Mouse (Mus musculus): ENCODE measurements around the gene Eogt. TPM values are rescaled to one million over a fixed set of nuclear protein-coding genes. Genes with fewer than 3 reads are reported as not detected.
A peak's percentile ranks its signal among the peaks of the same experiment; 100 is the strongest.

Gene Eogt
- polyA plus RNA-seq (2012; rRNA removed): 3.4 and 4.5 TPM in 2 replicates

DNA sequence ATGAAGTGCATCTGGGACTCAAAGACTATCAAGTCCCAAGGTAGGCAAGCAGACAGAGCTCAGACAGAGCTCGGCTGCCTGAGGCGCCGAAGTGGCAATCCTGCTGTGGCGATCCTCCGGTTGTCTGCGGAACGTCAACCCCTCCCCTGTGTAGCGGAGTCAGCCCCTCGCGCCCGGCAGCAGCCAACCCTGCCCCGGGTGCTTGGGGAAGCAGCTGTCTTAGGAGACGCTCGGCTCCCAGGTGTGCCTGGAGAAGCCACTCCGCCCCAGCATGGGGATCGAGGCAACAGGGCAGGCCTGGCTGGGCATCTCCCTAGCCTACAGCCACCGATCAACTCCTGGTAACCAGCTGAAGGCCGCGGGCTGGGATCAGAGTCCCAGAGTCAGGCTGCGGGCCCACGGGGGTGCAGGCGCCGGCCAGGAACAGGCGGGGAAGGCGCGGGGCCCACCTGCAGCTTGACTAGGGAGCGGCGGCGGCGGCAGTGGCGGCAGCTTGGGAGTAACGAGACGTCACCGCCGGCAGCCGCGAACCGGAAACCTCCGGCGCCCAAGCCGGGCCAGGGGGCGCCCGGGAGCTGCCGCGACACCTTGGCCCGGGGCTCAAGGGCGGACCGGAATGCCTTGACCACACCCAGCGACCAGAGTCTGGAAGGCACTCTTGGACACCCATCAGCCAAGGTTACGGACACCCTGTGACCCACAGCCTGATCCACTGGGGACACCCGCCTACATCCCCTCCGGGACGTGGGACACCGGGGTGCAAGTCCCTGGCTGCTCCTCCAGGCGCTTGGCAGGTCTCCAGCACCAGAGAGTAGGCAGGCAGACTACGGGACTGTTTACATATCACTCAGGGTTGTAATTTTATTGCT is at the start of gene Eogt:
Eogt (minus strand) TSS at position 800 of the 869 bp plus-strand sequence.
- TF ChIP-seq POLR2A (IDR thresholded peaks at IDR 0.05; ENCODE audit: control insufficient read depth, low read depth, low read length): no peak
- Histone ChIP-seq H3K4me3 (ENCODE audit: control insufficient read depth, low read depth, low read length) (peak within 1 kb of the TSS; percentile 78), H3K36me3 (ENCODE audit: control insufficient read depth, insufficient read depth, low read length) (no peaks in the 10 kb centered on the region), H3K27me3 (ENCODE audit: control insufficient read depth, insufficient read depth, low read length) (no peaks in the 10 kb centered on the region), H3K4me1 (ENCODE audit: control insufficient read depth, insufficient read depth, low read length) (peaks cover 2% of the 10 kb centered on the region; the same call in 1 of the 2 replicates), H3K27ac (ENCODE audit: control insufficient read depth, insufficient read depth, low read depth, low read length) (peak within 1 kb of the TSS; percentile 11; the same call in 1 of the 2 replicates)

DNA sequence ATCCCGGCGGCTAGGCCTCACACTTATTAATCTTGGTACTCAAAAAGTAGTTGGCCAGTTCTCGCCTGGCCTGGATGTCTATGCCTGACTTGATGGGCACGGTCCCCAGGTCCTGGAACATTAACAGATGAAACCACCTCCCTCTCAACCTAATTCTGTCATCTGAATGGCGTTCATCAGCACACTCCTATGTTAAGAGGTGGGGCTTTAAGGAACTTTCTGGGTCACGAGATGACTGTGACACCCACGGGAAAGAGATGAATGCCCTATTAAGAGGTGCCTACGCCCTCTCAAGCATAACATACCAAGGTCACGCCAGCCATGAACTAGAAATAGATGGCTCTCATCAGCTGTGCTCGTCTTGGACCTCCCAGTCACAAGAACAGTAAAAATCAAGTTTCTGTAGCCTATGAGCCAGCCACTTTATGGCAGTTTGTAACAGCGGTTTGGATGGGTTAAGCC is 30.4 kb upstream of the Eogt start:
- Histone ChIP-seq H3K4me1 (ENCODE audit: control insufficient read depth, insufficient read depth, low read length) (peaks cover 4% of the 10 kb centered on the region; the same call in 1 of the 2 replicates), H3K4me3 (ENCODE audit: control insufficient read depth, low read depth, low read length) (peak overlapping the region; percentile 92), H3K27ac (ENCODE audit: control insufficient read depth, insufficient read depth, low read depth, low read length) (peak overlapping the region; percentile 98), H3K36me3 (ENCODE audit: control insufficient read depth, insufficient read depth, low read length) (peaks cover 3% of the 10 kb centered on the region), H3K27me3 (ENCODE audit: control insufficient read depth, insufficient read depth, low read length) (no peaks in the 10 kb centered on the region)
- no peak for TF ChIP-seq CTCF (IDR thresholded peaks at IDR 0.05; ENCODE audit: control insufficient read depth, insufficient read depth, insufficient replicate concordance, low read depth, low read length)
- no peak for TF ChIP-seq POLR2A (IDR thresholded peaks at IDR 0.05; ENCODE audit: control insufficient read depth, low read depth, low read length)

DNA sequence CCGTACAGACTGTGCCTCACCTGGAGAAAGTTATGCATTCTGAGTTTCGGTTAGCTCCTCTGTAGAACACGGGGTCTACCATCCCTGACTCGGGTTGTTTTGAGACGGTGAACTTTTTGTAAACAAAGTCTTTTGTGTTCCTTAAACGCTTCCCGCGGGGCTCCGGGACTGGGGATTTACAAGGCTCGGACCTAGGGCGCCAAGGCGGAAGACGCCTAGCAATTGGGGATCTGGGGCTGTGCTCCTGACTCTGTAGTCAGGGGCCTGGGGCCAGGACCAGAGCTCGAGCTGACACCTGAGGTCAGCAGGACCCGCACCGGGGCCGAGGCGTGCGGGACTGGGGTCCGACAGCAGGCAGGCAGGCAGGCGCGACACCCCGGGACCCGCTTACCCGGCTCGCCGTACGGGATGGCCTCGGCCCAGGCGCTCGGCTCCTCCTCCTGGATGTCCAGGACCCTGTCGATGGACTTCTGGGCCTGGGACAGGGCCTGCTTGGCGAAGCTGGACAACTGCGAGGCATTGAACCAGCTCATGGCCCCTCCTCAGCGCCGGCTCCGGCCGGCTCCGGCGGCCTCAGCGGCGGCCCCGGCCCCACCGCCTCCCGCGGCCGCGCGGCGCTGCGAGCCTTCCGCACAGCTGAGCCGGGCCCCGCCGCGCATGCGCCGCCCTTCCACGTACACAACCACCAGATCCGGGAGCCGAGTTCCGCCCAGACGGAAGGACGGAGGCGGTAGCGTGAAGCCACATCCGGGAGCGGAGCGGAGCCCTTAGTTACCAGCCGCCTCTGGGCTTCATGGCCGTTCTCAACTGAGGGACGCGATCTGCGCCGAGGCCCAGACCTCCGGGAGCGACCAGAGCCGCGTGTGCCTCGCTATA is 29.7 kb upstream of the Eogt start, which contains the start of gene Tmf1:
Tmf1 (minus strand) TSS at position 632 of the 876 bp plus-strand sequence.
- peak; percentile 98 for TF ChIP-seq POLR2A (IDR thresholded peaks at IDR 0.05; ENCODE audit: control insufficient read depth, low read depth, low read length)
- TF ChIP-seq CTCF (IDR thresholded peaks at IDR 0.05; ENCODE audit: control insufficient read depth, insufficient read depth, insufficient replicate concordance, low read depth, low read length): no peak
- peaks cover 3% of the 10 kb centered on the region for H3K36me3 ChIP-seq (ENCODE audit: control insufficient read depth, insufficient read depth, low read length)
- no peaks in the 10 kb centered on the region for H3K27me3 ChIP-seq (ENCODE audit: control insufficient read depth, insufficient read depth, low read length)
- peak within 1 kb of the TSS; percentile 92 for H3K4me3 ChIP-seq (ENCODE audit: control insufficient read depth, low read depth, low read length)
- peak within 1 kb of the TSS; percentile 98 for H3K27ac ChIP-seq (ENCODE audit: control insufficient read depth, insufficient read depth, low read depth, low read length)
- peaks cover 4% of the 10 kb centered on the region; the same call in 1 of the 2 replicates for H3K4me1 ChIP-seq (ENCODE audit: control insufficient read depth, insufficient read depth, low read length)

DNA sequence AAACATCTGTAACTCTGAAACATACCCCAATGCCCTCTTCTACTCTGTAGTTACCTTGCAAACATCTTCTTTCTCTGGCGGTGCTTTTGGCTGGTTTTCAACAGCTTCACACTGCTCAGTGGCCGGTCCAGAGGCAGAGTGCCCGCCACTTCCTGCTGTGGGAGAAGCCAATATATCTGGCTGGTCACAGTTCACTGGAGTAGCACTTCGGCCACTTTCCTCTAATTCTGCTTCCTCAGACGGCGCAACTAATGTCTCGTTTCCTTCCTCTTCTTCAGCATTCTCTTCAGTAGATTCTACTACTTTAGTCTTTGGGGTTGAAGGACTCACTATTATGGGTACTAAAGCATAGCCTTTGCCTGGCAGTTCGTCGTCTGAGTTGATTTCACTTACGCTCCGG is 26.7 kb upstream of the Eogt start:
- TF ChIP-seq CTCF (IDR thresholded peaks at IDR 0.05; ENCODE audit: control insufficient read depth, insufficient read depth, insufficient replicate concordance, low read depth, low read length) (no peak), POLR2A (IDR thresholded peaks at IDR 0.05; ENCODE audit: control insufficient read depth, low read depth, low read length) (no peak)
- Histone ChIP-seq H3K27me3 (ENCODE audit: control insufficient read depth, insufficient read depth, low read length) (no peaks in the 10 kb centered on the region), H3K4me3 (ENCODE audit: control insufficient read depth, low read depth, low read length) (peak overlapping the region; percentile 39), H3K4me1 (ENCODE audit: control insufficient read depth, insufficient read depth, low read length) (peaks cover 4% of the 10 kb centered on the region; the same call in 1 of the 2 replicates), H3K36me3 (ENCODE audit: control insufficient read depth, insufficient read depth, low read length) (peaks cover 7% of the 10 kb centered on the region), H3K27ac (ENCODE audit: control insufficient read depth, insufficient read depth, low read depth, low read length) (no peak overlapping the region)

DNA sequence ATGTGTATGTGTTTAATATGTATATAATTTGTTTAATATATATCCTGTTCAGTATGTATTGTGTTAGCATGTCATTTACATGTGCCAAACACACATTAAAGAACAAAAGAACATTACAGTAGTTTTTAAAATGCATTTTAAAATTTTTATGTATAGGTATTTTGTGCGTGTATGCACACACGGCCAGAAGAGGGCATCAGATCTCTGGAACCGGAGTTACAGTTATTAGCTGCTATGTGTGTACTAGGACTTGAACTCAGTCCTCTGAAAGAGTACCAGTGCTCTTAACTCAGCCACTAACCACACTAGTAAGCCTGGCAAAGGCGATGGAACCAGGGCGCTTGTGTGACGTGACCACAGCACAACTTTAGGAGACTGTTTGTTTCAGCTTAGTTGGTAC is 1.2 kb upstream of the Eogt start:
- H3K4me1 ChIP-seq (ENCODE audit: control insufficient read depth, insufficient read depth, low read length): peaks cover 2% of the 10 kb centered on the region; the same call in 1 of the 2 replicates
- no peaks in the 10 kb centered on the region for H3K36me3 ChIP-seq (ENCODE audit: control insufficient read depth, insufficient read depth, low read length)
- no peaks in the 10 kb centered on the region for H3K27me3 ChIP-seq (ENCODE audit: control insufficient read depth, insufficient read depth, low read length)
- no peak overlapping the region for H3K27ac ChIP-seq (ENCODE audit: control insufficient read depth, insufficient read depth, low read depth, low read length)
- no peak for TF ChIP-seq POLR2A (IDR thresholded peaks at IDR 0.05; ENCODE audit: control insufficient read depth, low read depth, low read length)
- no peak overlapping the region for H3K4me3 ChIP-seq (ENCODE audit: control insufficient read depth, low read depth, low read length)

DNA sequence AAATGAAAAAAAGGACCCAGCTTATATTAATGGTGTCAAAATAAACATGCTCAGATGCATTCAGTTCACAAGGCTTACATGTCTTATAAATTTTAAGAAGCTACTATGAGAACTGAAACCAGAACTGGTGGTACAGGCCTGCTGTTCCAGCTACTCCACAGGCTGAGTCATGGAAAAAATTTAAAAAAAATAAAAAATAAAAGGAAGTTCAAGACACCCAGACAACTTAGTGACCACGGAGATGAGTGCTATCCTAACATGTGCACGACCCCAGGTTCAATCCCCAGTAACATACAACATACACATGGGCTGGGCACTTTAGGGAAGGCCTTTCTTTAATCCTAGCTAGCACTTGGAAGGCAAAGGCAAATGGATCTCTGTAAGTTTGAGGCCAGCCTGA is 739 bp upstream of the Eogt start:
- Histone ChIP-seq H3K4me3 (ENCODE audit: control insufficient read depth, low read depth, low read length) (no peak overlapping the region), H3K36me3 (ENCODE audit: control insufficient read depth, insufficient read depth, low read length) (no peaks in the 10 kb centered on the region), H3K27ac (ENCODE audit: control insufficient read depth, insufficient read depth, low read depth, low read length) (no peak overlapping the region), H3K4me1 (ENCODE audit: control insufficient read depth, insufficient read depth, low read length) (peaks cover 2% of the 10 kb centered on the region; the same call in 1 of the 2 replicates), H3K27me3 (ENCODE audit: control insufficient read depth, insufficient read depth, low read length) (no peaks in the 10 kb centered on the region)
- TF ChIP-seq CTCF (IDR thresholded peaks at IDR 0.05; ENCODE audit: control insufficient read depth, insufficient read depth, insufficient replicate concordance, low read depth, low read length) (no peak), POLR2A (IDR thresholded peaks at IDR 0.05; ENCODE audit: control insufficient read depth, low read depth, low read length) (no peak)

All from testis, adult 2 months (tissue).